Mouse (Mus musculus): Measurements from ENCODE around the gene Kcnip4.

DNA sequence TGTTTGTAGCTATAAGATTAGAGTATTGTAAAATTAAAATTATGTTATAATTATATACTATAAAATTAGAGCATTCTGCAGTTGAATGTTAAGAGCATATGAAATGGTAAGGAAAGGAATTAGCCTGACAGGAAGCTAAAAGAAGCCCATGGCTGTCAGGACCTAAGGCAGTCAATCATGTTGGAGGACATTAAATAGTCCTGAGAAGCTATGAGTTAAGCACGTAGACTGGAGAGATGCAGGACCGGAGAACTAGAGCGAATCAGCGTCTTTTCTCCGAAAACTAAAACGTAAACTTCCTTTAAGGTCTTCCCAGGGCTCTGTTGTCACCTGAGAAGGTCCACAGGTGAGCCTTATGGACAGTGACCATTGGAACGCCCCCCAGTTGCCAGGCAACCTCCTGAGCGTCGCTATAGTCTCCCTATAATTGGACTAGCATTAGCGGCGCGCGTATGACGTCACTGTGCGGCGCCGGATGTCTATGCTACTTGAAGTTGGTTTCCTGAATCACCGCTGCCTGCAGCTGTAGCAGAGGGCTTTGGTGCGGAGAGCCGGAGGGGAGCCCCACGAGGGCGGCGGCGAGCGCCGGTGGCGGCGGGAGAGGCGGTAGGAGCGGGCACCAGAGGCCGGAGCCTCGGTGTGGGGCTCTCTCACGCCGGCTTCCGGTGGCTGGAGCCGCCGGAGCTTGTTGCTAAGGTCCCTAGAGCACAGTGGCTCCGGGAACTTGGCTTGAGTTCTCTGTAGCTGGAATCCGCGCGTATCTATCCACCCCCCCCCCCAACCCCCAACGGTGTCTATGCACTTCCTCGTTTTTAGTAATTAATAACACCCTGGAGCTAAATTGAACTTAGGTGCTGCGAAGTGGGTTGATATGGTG, 1152.6 kb downstream of the Kcnip4 start:
- no peak for TF ChIP-seq CTCF (IDR thresholded peaks at IDR 0.05; ENCODE audit: low read depth)
- TF ChIP-seq EP300 (IDR thresholded peaks at IDR 0.05; ENCODE audit: low read depth): no peak

Data from liver, postnatal 0 days (tissue).